Mouse (Mus musculus): Measurements from ENCODE around the gene 4931414P19Rik.

DNA sequence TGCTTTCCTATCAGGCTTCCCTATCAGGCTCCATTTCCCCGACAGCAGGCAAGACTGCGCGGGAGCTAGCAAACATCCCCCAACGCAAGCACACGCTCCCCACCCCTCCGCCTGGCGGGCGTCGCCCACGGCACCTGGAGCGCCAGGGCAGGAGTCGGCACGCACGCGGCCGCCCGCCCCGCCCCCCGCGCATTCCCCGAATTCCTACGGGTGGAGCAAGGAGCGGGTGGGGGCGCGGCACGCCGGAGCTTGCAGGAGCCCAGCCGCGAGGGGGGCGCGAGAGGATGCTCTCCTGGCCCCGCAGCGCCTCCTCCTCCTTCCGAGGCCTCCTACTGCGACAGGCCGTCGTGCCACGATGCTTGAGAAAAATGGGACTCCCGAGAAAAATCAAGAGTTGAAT is 30.2 kb downstream of the 4931414P19Rik start:
- no peak for TF ChIP-seq CTCF (IDR thresholded peaks at IDR 0.05; ENCODE audit: borderline replicate concordance, insufficient read depth, low read length)
- TF ChIP-seq POLR2A (IDR thresholded peaks at IDR 0.05; ENCODE audit: low read depth, low read length), result peak; percentile 62

Measured in embryonic fibroblast, embryonic 13.5 days (primary cell).